Mouse (Mus musculus) left cerebral cortex, adult 11 months (tissue): ENCODE measurements at regions not wholly inside any gene's neighbourhood (a gene's known extent, or its start where the extent isn't known, plus 50 kb on each side); places are given as distances from the start of the nearest gene placed in this dataset.
A peak's percentile ranks its signal among the peaks of the same experiment; 100 is the strongest.

Experiments used
- DNase-seq: peaks from one replicate; pipeline ENCODE4 v3.0.0; 2022; ENCODE audit warnings: low spot score

- peak; percentile 22 for DNase-seq
Measured at GRCm38 (mm10) chr10:84088799-84089778, 351.3 kb downstream of the Nuak1 start.

GRCm38 (mm10) chr10:84093919-84094318 lies 346.5 kb downstream of the Nuak1 start:
- DNase-seq, result no peak

GRCm38 (mm10) chr10:84097196-84097595 lies 343.2 kb downstream of the Nuak1 start:
- no peak for DNase-seq

- no peak for DNase-seq
Measured at GRCm38 (mm10) chr10:84103985-84104384, 336.4 kb downstream of the Nuak1 start.

GRCm38 (mm10) chr10:84104556-84104955 lies 335.8 kb downstream of the Nuak1 start:
- no peak for DNase-seq

- DNase-seq, result no peak
Measured at GRCm38 (mm10) chr10:84109680-84110371, 330.6 kb downstream of the Nuak1 start.

GRCm38 (mm10) chr10:84110372-84110985 lies 329.9 kb downstream of the Nuak1 start:
- DNase-seq, result no peak

GRCm38 (mm10) chr10:84111502-84111901 lies 328.9 kb downstream of the Nuak1 start:
- no peak for DNase-seq

GRCm38 (mm10) chr10:84111909-84112308 lies 328.5 kb downstream of the Nuak1 start:
- no peak for DNase-seq

GRCm38 (mm10) chr10:84119952-84120550 lies 320.3 kb downstream of the Nuak1 start:
- DNase-seq, result no peak

- no peak for DNase-seq
Measured at GRCm38 (mm10) chr10:84137019-84137658, 303.3 kb downstream of the Nuak1 start.

- DNase-seq, result no peak
Measured at GRCm38 (mm10) chr10:84142741-84143454, 297.5 kb downstream of the Nuak1 start.

- no peak for DNase-seq
Measured at GRCm38 (mm10) chr10:84143674-84144343, 296.6 kb downstream of the Nuak1 start.

- DNase-seq, result no peak
Measured at GRCm38 (mm10) chr10:84144344-84144687, 296.1 kb downstream of the Nuak1 start.

- DNase-seq, result no peak
Measured at GRCm38 (mm10) chr10:84147305-84147984, 293.0 kb downstream of the Nuak1 start.

GRCm38 (mm10) chr10:84163752-84164151 lies 276.6 kb downstream of the Nuak1 start:
- no peak for DNase-seq

- no peak for DNase-seq
Measured at GRCm38 (mm10) chr10:84165832-84166567, 274.4 kb downstream of the Nuak1 start.

GRCm38 (mm10) chr10:84166568-84166905 lies 273.9 kb downstream of the Nuak1 start:
- DNase-seq, result no peak

GRCm38 (mm10) chr10:84172828-84173321 lies 267.5 kb downstream of the Nuak1 start:
- peak; percentile 62 for DNase-seq
